Mouse (Mus musculus): ENCODE data around the gene Rftn2. TPM values are rescaled to one million over a fixed set of nuclear protein-coding genes. Genes with fewer than 3 reads are reported as not detected.

Gene Rftn2
- total RNA-seq, 2 experiments from 2014 or later, result 14.3 to 17.6 TPM

- intact Hi-C loops (cut with DNase I), result no loop called here
Measured at GRCm38 (mm10) chr1:55182392-55182791, 44.2 kb downstream of the Rftn2 start.

GRCm38 (mm10) chr1:55179917-55180566, 46.5 kb downstream of the Rftn2 start:
- no peak for DNase-seq (ENCODE audit: extremely low spot score in 1 of 2, low spot score in 2 of 2)
- intact Hi-C loops (cut with DNase I), result no loop called here

More at GRCm38 (mm10) chr1:55182392-55182791, 44.2 kb downstream of the Rftn2 start:
- DNase-seq (ENCODE audit: extremely low spot score in 1 of 2, low spot score in 2 of 2), result no peak

- intact Hi-C loops (cut with DNase I), result no loop called here
- no peak for DNase-seq (ENCODE audit: extremely low spot score in 1 of 2, low spot score in 2 of 2)
Measured at GRCm38 (mm10) chr1:55174558-55175034, 52.0 kb downstream of the Rftn2 start.

- no peak for DNase-seq (ENCODE audit: extremely low spot score in 1 of 2, low spot score in 2 of 2)
- intact Hi-C loops (cut with DNase I), result no loop called here
Measured at GRCm38 (mm10) chr1:55173720-55174557, 52.6 kb downstream of the Rftn2 start.

GRCm38 (mm10) chr1:55171361-55172325, 54.9 kb downstream of the Rftn2 start:
- intact Hi-C loops (cut with DNase I), result no loop called here
- DNase-seq (ENCODE audit: extremely low spot score in 1 of 2, low spot score in 2 of 2), result no peak

GRCm38 (mm10) chr1:55168591-55168990, 58.0 kb downstream of the Rftn2 start:
- intact Hi-C loops (cut with DNase I), result no loop called here
- DNase-seq (ENCODE audit: extremely low spot score in 1 of 2, low spot score in 2 of 2), result no peak

GRCm38 (mm10) chr1:55167560-55167959, 59.0 kb downstream of the Rftn2 start:
- intact Hi-C loops (cut with DNase I), result no loop called here
- no peak for DNase-seq (ENCODE audit: extremely low spot score in 1 of 2, low spot score in 2 of 2)

- intact Hi-C loops (cut with DNase I), result no loop called here
- no peak for DNase-seq (ENCODE audit: extremely low spot score in 1 of 2, low spot score in 2 of 2)
Measured at GRCm38 (mm10) chr1:55164005-55164404, 62.6 kb downstream of the Rftn2 start.

GRCm38 (mm10) chr1:55162781-55163180, 63.8 kb downstream of the Rftn2 start:
- DNase-seq (ENCODE audit: extremely low spot score in 1 of 2, low spot score in 2 of 2), result no peak
- intact Hi-C loops (cut with DNase I), result no loop called here

GRCm38 (mm10) chr1:55161895-55162294, 64.7 kb downstream of the Rftn2 start:
- DNase-seq (ENCODE audit: extremely low spot score in 1 of 2, low spot score in 2 of 2), result no peak

GRCm38 (mm10) chr1:55160831-55161638, 65.5 kb downstream of the Rftn2 start:
- intact Hi-C loops (cut with DNase I), result no loop called here
- peak in 1 of 2 experiments; percentile 60 for DNase-seq (ENCODE audit: extremely low spot score in 1 of 2, low spot score in 2 of 2)

More at GRCm38 (mm10) chr1:55161895-55162294, 64.7 kb downstream of the Rftn2 start:
- intact Hi-C loops (cut with DNase I), result no loop called here

- DNase-seq (ENCODE audit: extremely low spot score in 1 of 2, low spot score in 2 of 2), result no peak
- intact Hi-C loops (cut with DNase I), result no loop called here
Measured at GRCm38 (mm10) chr1:55160218-55160617, 66.4 kb downstream of the Rftn2 start.

GRCm38 (mm10) chr1:55158821-55159220, 67.8 kb downstream of the Rftn2 start:
- peak in 1 of 2 experiments; percentile 36 for DNase-seq (ENCODE audit: extremely low spot score in 1 of 2, low spot score in 2 of 2)
- intact Hi-C loops (cut with DNase I), result loop anchor here (2.0 kb wide), 1 partner anchor 78 kb away; the partner anchor contains the start of gene Mars2

GRCm38 (mm10) chr1:55158211-55158610, 68.4 kb downstream of the Rftn2 start:
- no peak for DNase-seq (ENCODE audit: extremely low spot score in 1 of 2, low spot score in 2 of 2)
- intact Hi-C loops (cut with DNase I), result loop anchor here (2.0 kb wide), 1 partner anchor 79 kb away; the partner anchor contains the start of gene Mars2

- intact Hi-C loops (cut with DNase I), result no loop called here
- no peak for DNase-seq (ENCODE audit: extremely low spot score in 1 of 2, low spot score in 2 of 2)
Measured at GRCm38 (mm10) chr1:55157329-55157728, 69.3 kb downstream of the Rftn2 start.

- no peak for DNase-seq (ENCODE audit: extremely low spot score in 1 of 2, low spot score in 2 of 2)
- intact Hi-C loops (cut with DNase I), result no loop called here
Measured at GRCm38 (mm10) chr1:55145556-55145955, 81.0 kb downstream of the Rftn2 start.

- DNase-seq (ENCODE audit: extremely low spot score in 1 of 2, low spot score in 2 of 2), result no peak
- intact Hi-C loops (cut with DNase I), result no loop called here
Measured at GRCm38 (mm10) chr1:55144338-55144737, 82.2 kb downstream of the Rftn2 start.

- intact Hi-C loops (cut with DNase I), result no loop called here
- no peak for DNase-seq (ENCODE audit: extremely low spot score in 1 of 2, low spot score in 2 of 2)
Measured at GRCm38 (mm10) chr1:55135846-55136245, 90.7 kb downstream of the Rftn2 start.
